Mouse (Mus musculus) cerebral cortex, adult 2 months (tissue): ENCODE data around the gene Erg28.

Experiments
- WGBS: fragments of 180-500 bp; shearing (Covaris S2); methylation state at CpG from one replicate; pipeline ENCODE4 v1.1.7; 2018; 5-methylcytosine and 5-hydroxymethylcytosine counted together

The Erg28 gene

DNA sequence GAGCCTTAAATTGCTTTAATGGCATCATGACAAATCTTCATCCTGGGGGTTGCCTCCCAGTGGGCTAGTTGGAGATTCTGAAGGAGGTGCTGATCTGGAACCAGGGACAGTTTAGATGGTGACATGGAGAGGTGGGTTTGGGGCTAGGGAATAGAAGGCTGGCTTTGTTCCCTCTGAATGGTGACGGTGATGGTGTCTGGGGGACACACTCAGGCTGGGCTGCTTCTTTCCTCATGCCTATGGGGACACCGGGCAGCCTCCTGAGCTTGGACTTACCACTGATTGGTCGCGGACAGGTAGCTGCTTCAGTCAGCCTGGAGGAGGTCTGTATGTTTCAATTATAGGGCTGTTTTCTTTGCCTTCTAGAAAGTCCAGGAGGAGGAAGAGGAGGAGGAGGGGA lies 12.7 kb downstream of the Erg28 start:
- WGBS = 99% methylated on average over 4 of the region's 4 CpGs

DNA sequence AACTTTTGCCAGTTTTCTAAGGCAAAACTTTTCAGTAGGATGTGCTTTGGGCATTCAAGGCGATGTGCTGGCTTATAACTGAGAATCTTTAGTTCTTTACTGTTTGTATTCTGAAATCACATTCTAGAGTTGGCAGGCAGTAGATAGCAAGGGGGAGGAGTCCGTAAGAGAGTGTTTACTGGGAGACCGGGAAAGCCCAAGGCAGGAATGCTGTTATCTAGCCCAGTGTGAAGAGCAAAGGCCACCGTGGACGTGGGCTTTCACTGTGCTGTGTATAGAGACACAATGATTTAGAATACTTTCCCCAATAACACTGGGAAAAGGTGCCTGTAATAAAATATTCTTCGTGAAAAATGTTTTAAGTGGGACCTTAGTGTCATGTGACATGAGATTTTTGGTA lies 14.6 kb downstream of the Erg28 start:
- 44% methylated on average over 6 of the region's 6 CpGs for WGBS

DNA sequence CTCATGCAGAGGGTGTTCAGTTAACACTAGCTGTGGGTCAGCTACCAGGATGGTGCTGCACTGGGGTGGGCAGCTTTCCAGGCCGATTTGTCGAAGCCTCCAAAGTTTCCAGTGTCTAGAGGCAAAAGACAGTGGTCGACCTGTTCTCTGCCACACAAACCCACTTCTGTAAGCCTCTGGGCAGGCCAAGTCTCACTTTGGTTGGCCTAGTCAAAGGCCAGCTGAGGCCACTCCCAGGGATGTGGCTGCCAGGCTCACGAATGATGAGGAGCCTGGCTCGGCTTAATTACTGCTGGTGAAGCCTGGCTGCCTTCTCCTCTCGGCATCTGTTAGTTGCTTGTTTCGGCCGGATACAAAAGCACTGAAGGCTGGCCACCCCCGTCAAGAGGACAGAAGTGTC lies 24.3 kb downstream of the Erg28 start:
- 61% methylated on average over 9 of the region's 9 CpGs for WGBS

DNA sequence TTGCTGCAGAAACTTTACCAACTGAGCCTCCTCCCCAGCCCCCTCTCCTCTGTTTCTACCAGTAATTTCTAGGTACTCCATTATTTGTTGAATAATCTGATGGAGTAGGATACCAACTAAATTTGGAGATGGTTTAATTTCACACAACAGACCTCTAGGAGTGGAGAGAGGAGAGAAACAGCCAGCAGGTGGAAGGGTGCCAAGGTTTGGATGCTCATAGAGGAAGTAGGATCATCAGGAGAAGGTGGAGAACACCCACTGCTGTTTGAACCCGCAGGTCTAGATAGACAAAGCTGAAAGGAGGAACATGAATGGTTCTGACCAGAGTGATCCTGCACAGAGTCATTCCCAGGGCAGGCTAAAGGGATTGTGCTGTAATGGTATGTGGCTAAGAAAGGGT lies 28.8 kb downstream of the Erg28 start:
- WGBS = 52% methylated on average over 1 of the region's 1 CpGs

DNA sequence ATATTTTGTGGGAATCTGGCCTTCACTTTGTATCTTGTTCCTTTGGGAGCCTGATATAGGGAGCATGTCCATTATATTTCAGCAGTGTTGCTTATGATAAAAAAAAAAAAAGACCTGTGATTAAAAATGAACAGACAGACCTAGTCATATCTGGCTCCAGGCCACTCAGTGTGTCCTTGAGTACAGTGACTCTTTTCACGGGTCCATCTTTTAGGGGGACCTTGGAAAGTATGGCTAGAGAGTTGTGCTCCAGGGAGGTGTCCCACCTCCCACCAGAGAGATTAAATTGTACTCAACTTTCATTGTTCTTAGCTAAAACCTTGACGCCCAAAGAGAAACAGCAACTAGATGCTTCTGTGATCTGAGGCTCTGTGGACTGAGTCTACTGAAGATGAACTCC lies 30.3 kb downstream of the Erg28 start:
- 85% methylated on average over 2 of the region's 2 CpGs for WGBS

DNA sequence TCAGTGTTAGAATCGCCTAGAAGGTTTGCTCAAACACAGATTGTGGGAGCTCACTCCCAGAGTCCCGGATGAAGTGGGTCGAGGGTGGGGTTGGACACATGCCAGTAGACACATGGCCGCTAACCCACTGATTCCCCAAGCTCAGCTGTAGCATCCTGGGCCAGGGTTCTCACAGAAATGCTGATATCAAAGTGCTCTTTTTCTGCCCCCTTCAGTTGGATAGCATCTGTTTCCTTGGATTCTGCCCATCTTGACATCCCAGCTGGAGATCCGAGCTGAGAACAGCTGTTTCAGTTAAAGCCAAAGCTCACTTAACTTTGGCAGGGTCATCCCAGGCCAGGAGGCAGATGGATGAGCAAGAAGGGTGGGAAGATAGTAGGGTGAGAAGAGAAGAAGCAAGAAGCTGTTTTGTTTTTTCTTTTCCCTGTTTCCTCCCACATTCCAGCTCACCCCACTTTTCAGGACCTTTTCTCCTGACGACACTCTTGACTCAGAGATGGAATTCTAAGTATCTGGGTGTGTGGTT lies 31.5 kb downstream of the Erg28 start:
- WGBS = 26% methylated on average over 6 of the region's 6 CpGs

DNA sequence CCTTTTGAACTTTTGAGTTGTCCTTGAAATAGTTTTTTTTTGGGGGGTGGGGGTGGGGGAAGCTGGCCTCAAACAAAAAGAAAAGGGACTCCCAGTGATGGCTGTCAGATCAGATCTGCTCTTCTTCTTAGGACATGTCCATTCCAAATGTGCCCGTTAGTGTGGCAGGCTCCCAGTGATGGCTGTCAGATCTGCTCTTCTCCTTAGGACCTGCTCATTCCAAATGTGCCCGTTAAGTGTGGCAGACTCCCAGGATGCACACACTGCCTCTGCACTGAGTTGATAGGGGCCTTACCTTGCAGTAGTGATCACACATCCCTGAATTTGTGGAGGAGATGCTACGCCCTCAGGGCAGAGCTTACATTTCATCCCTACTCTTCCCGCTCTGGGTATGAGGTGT lies 32.2 kb downstream of the Erg28 start:
- 75% methylated on average over 4 of the region's 4 CpGs for WGBS

DNA sequence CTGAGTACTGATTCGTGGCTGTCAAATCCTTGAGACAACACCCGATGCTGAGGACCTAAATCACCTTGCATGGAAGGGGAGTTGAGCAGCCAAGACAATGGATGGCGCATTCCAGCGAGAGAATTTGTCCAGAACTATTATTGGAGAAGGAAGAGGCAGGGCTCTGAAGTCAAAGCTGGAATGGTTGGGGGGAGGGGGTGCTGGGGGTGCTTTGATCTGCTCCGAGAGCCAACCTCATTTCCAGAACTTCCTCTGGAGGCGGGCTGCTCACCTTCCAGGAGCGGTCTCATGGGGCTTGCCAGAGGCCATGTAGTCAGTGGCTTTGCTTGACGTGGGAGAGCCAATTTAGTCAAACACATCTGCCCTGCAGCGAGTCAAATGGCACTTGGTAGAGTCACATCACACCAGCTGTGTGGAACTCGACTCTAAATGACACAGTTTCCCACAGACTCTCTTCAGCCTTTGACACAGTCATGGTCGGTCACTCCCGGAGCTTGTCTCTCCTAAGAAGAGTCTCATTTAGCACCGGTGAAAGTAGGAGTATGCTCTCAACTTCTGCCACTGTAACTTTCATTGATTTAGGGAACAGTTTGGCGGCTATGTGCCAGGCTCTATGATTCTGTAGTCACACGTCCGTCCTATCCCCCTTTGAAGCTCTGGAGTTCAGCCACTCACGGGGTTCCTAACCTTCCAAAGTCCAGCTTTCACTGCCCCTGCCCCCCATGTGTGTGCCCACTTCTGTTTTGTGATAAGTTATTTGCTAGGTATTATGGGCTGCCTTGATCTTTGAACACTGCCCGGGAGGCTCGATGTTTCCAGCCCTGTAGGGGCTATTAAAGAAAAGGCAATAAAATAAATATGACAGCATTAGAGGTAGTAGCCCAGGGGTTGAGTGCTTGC lies 39.2 kb downstream of the Erg28 start:
- WGBS = 70% methylated on average over 19 of the region's 19 CpGs

DNA sequence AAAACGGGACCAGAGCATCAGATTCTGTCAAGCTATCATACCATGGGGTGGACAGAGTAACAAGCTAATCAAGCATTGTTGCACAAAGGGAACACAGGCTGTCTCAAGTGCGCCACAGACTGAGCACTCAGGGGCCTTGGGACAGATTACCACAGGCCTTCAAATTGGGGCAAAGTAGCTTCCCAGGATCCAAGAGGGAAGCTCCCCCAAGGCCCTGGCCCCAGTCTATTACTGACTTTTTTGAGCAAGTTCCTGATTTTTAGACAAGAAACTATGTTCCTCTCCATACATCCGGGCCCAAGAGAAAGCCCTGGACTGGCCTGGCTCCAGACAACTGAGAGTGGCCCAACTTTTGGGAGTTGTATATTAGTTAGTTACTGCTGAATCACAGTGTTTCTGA lies 42.7 kb downstream of the Erg28 start:
- 93% methylated on average over 3 of the region's 3 CpGs for WGBS

DNA sequence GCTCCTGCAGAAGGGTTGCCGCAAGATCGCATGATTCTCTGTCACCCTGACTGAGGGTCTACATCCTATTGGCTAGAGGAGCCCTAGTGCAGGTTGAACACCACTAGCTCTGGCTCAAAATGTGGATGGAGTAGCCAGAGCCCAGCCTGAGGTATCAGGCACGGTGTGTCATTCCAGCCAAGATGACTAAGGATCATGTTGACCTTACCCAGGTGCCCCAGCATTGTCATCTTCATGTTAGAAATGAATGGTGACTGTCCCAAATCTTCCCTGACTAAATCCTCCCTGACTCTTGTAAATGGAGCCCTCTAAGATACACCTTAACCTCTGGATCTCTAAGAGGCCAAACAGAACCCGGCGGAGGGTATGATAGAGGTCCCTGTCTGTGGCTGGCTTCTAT lies 44.6 kb downstream of the Erg28 start:
- 96% methylated on average over 5 of the region's 5 CpGs for WGBS

DNA sequence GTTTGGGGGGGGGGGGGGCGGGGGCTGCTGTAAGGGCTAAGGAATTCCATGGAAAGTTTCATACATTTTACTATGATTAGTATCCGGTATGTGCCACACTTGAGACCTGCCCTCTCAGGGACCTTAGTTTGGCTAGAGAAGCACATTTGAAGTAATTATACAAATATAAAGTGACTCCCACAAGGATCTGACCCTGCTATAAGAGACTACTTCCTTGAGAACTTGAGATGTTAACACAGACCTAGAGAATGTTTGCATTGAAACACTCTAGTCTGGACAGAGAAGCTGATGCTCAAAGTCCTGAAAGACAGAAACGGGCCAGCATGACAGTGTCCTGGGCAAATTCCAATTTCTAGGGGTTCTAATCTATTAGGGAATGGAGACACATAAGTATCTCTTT lies 45.4 kb downstream of the Erg28 start:
- 87% methylated on average over 3 of the region's 3 CpGs for WGBS

DNA sequence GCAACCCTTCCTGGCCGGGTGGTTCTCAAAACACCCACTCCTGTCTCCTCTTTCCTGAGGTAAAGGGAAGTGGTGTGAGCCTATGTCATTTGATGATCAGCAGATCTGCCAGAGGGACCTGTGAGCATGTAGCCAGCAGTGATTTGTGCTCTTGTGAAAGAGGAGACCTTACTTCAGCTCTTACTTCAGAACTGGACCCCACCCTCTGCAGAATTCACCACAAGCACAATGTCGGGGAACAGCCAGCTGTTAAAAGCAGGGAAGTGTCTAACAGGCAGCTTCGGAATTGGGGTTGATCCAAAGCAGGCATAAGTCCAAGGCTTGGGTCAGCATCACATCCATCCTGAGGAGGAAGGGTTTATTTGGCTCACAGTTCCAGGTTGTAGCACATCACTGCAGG lies 53.0 kb downstream of the Erg28 start:
- WGBS = 34% methylated on average over 3 of the region's 3 CpGs

DNA sequence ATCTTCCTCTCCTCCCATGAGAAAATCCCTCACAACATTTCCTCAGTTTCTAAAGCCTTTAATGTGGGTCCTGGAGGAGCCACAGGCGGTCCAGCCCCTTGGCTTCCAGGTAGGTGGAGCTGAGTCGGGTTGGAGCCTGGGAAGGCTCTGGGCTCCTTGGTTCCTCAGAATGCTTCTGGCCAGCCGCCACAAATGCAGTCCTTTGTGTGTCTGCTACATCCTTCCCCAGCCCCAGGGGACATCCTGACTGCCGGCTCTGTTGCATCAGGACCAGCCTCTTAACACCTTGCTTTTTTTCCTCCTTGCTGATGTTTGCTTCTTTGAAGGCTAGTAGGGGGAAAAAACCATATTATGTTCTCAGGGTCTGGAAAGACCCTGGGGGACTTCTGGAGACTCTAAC lies 56.6 kb downstream of the Erg28 start:
- 79% methylated on average over 4 of the region's 4 CpGs for WGBS

DNA sequence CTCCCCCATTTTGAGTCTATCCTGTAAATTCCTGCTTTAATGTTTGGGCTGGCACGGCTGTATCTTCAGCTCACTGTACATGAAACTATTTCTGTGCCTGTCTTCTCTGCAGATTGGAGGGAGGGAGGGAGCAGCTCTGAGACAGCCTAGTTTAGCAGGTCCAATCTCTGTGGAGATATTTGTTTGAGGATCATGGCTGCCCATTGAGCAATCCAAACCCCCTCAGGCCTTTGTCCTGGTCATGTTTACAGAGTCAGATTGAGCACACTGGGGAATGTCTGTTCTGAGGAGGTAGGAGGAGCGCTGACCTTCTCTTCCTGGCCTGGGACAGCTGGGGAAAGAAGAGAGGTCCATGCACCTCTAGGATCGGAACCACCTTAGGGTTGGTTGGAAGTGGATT lies 58.1 kb downstream of the Erg28 start:
- 79% methylated on average over 3 of the region's 3 CpGs for whole genome bisulfite sequencing
